Mouse (Mus musculus) cerebellum, adult 2 months (tissue): ENCODE measurements at regions not wholly inside any gene's neighbourhood (a gene's known extent, or its start where the extent isn't known, plus 50 kb on each side); places are given as distances from the start of the nearest gene placed in this dataset.

Experiments
- DNase-seq, 2 experiments: peaks; one replicate each; pipeline ENCODE4 v3.0.0; 2021
- H3K27ac ChIP-seq: fragments of 200-500 bp; 2 replicates; pipeline ENCODE4 v1.5.1; 2012; ENCODE audit warnings: low read length, control low read depth, inconsistent platforms; ENCODE audit not compliant: insufficient read depth
- H3K27me3 ChIP-seq: fragments of 200-500 bp; 2 replicates; pipeline ENCODE4 v1.6.1; 2012; ENCODE audit warnings: inconsistent platforms, mild to moderate bottlenecking, low read length, moderate library complexity; ENCODE audit not compliant: control insufficient read depth, insufficient read depth
- H3K4me1 ChIP-seq: fragments of 200-500 bp; 2 replicates; pipeline ENCODE4 v1.6.1; 2011; ENCODE audit warnings: low read length; ENCODE audit not compliant: control insufficient read depth, insufficient read depth
- H3K4me3 ChIP-seq: fragments of 200-500 bp; replicated peaks from 2 replicates; pipeline ENCODE3; 2011; ENCODE audit warnings: mild to moderate bottlenecking, low read depth, low read length, control low read depth; ENCODE audit not compliant: insufficient read depth
- CTCF ChIP-seq: fragments of 200-500 bp; IDR thresholded peaks from 2 replicates; pipeline ENCODE4 v1.5.1; 2011; ENCODE audit warnings: low read depth, mild to moderate bottlenecking, control low read depth, low read length, moderate library complexity, borderline replicate concordance; ENCODE audit not compliant: insufficient read depth
- POLR2A ChIP-seq: fragments of 200-500 bp; IDR thresholded peaks from 2 replicates; pipeline ENCODE4 v1.6.1; 2011; ENCODE audit warnings: low read length, control low read depth, borderline replicate concordance; ENCODE audit not compliant: insufficient read depth
- WGBS: fragments of 180-500 bp; shearing (Covaris S2); methylation state at CpG from one replicate; pipeline ENCODE4 v1.1.7; 2018; 5-methylcytosine and 5-hydroxymethylcytosine counted together

GRCm38 (mm10) chr7:51310191-51310590 lies 200.6 kb upstream of the Ano5 start:
- no peaks in the 10 kb centered on the region for H3K27me3 ChIP-seq
- DNase-seq: no peak
- TF ChIP-seq CTCF (no peak), POLR2A (no peak)
- no peak overlapping the region for H3K4me3 ChIP-seq
- WGBS: 28% methylated on average over 3 of the region's 3 CpGs
- H3K27ac ChIP-seq: no peak overlapping the region
- no peaks in the 10 kb centered on the region for H3K4me1 ChIP-seq

- Histone ChIP-seq H3K27me3 (no peaks in the 10 kb centered on the region), H3K27ac (no peak overlapping the region), H3K4me3 (no peak overlapping the region), H3K4me1 (no peaks in the 10 kb centered on the region)
- TF ChIP-seq POLR2A: no peak
- no peak for TF ChIP-seq CTCF
- DNase-seq: no peak
- 52% methylated on average over 7 of the region's 7 CpGs for WGBS
Observed at GRCm38 (mm10) chr7:51339841-51340540, 170.8 kb upstream of the Ano5 start.

- DNase-seq: no peak
- Histone ChIP-seq H3K4me3 (no peak overlapping the region), H3K27ac (no peak overlapping the region), H3K4me1 (no peaks in the 10 kb centered on the region), H3K27me3 (no peaks in the 10 kb centered on the region)
- TF ChIP-seq POLR2A: no peak
- TF ChIP-seq CTCF: no peak
- 90% methylated on average over 3 of the region's 3 CpGs for WGBS
Observed at GRCm38 (mm10) chr7:51347521-51347920, 163.3 kb upstream of the Ano5 start.

GRCm38 (mm10) chr7:51360134-51360533 lies 150.7 kb upstream of the Ano5 start:
- DNase-seq: peak in 1 of 2 experiments; percentile 1
- Histone ChIP-seq H3K4me3 (no peak overlapping the region), H3K4me1 (no peaks in the 10 kb centered on the region), H3K27me3 (no peaks in the 10 kb centered on the region), H3K27ac (no peak overlapping the region)
- TF ChIP-seq POLR2A (no peak), CTCF (no peak)
- WGBS: 67% methylated on average over 3 of the region's 3 CpGs

GRCm38 (mm10) chr7:51377584-51377983 lies 133.2 kb upstream of the Ano5 start:
- Histone ChIP-seq H3K27ac (no peak overlapping the region), H3K4me1 (no peaks in the 10 kb centered on the region), H3K4me3 (no peak overlapping the region), H3K27me3 (no peaks in the 10 kb centered on the region)
- no peak for TF ChIP-seq CTCF
- no peak for TF ChIP-seq POLR2A
- 86% methylated on average over 1 of the region's 1 CpGs for WGBS
- no peak for DNase-seq
